Mouse (Mus musculus): ENCODE measurements around the gene Dnajc13.

- TF ChIP-seq CTCF (IDR thresholded peaks at IDR 0.05; ENCODE audit: borderline replicate concordance, extremely low read depth, insufficient read depth, insufficient read length) (no peak), POLR2A (IDR thresholded peaks at IDR 0.05; ENCODE audit: borderline replicate concordance, extremely low read depth, insufficient read depth, insufficient read length, poor library complexity, severe bottlenecking) (no peak)
These were observed 157.7 kb downstream of the Dnajc13 start for GRCm38 (mm10) chr9:104104986-104105385.

Data from brain, embryonic 14.5 days (tissue).